Mouse (Mus musculus): ENCODE measurements at regions not wholly inside any gene's neighbourhood (a gene's known extent, or its start where the extent isn't known, plus 50 kb on each side); places are given as distances from the start of the nearest gene placed in this dataset.
A peak's percentile ranks its signal among the peaks of the same experiment; 100 is the strongest.

DNA sequence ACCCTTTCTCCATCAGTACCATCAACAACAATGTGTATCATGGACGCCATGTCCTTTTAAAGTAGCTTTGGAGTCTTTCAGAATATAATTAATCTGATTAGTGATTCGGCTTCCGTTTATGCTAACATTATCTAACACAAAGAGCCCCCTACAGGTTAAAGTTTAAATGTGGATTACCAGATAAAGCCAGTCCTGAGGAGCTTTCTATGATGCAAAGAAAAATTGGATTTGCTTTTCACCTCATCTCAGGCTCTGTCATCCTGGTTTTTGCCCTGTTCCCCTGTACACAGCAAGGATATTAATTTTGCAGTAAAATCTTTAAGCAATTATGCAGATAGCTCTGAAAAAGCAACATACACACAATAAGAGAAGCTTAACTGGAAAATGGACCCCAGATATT is 412.7 kb upstream of the Tbc1d2b start:
- DNase-seq, result no peak

DNA sequence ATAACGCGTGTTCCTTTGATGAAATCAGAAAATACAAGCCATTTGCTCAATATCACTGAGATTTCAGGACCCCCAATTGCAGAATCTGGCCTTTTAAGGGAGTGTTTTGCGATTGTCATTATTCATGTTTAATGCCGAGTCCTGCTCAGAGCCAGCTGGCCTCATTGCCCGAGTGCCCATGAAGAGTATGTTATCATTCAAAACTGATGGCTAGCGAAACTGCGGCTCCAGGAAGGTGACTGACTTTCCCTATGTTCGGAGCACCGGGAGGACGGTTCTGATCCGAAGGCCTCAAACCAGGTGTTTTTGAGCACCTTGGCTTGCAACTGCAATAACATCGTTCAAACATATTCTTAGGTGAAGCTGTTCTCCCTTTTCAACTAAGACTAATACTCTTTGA is 419.5 kb upstream of the Tbc1d2b start:
- DNase-seq, result no peak

DNA sequence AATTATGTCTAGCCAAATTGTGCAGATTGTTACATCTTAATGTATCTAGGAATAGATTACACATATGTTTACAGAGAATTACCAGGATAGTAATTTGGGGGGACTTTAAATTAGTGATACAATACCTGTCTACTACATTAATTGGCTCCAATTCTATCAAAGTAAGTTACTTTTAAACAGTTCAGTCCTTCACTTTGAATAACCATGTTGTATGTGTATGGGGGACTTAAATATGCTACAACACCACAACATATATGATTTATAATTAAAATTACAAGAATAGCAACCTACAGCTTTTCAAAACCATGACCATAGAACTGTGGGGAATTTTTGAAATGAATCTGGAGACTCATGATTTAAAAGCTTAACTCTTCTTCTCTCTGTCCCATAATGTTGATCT is 420.5 kb upstream of the Tbc1d2b start:
- DNase-seq, result no peak

DNA sequence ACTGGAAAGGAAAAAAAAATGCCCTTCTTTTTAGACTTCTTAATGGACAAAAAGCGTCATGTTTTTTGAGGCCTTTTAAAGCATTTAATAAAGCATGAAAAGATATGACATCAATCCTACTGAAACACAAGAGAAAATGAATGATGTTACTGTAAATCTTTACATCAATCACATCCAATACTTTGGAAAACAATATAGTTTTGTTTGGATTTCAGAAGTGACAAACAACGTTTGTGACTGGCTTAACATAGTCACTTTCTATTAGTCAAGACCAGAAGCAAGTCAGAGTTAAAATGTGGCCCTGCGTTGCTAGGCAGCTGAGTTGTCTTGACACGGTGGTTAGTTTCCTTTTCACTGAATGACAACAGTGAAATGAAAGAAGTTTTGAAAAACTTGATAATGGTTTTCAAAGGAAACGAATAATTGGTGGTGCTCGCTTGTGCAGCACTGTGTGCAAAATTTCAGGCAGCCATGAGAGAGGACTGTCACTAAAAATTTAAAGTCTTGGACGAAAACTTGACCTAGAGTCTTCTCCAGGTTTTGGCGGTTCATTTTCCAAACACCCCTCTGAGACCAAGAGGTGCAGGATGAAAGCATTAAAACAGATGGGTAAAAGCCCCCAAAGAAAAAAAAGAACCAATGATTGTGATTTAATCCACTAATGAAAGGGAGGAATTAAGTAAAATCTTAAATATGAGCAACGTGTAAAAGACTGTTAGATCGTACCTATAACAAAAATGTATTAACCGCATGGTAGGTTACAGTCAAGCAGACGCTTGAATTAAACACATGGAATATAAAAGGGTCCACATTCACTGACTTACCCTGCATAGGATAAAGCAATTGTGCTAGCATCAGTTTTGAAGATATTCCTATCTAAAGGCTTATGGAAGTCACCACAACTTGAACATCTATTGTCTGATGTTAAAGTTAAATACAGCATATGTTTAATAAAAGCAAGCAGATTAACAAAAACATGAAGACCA is 421.4 kb upstream of the Tbc1d2b start:
- DNase-seq, result no peak

DNA sequence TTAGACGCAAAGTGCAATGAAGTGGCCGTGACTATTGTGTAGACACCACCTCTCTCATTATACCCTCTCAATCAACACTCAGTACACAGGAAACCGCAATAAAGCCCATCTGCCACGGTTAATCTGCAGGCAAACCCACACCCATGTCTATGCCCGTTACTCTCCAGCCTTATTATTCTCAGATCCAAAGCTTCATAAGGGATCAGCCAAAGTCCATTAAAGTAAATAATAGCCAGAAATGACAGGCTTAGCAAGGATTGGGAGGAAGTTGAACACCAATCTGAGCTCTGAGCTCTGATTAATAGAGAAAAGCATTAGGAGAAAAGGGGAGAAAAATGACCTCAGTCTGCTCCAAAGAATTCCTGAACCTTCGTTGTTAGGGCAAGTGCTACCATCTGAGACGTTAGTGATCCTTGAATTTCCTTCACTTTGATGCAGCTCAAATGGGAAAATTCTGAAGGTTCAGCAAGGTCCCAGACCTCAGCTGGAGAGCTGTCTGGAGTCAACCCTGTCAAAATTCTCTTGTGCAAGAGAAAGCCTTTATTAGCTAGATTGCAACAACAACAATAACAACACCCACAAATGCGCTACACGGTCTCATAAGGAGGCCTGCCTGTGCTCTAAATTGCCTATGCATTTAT is 422.5 kb upstream of the Tbc1d2b start:
- no peak for DNase-seq

DNA sequence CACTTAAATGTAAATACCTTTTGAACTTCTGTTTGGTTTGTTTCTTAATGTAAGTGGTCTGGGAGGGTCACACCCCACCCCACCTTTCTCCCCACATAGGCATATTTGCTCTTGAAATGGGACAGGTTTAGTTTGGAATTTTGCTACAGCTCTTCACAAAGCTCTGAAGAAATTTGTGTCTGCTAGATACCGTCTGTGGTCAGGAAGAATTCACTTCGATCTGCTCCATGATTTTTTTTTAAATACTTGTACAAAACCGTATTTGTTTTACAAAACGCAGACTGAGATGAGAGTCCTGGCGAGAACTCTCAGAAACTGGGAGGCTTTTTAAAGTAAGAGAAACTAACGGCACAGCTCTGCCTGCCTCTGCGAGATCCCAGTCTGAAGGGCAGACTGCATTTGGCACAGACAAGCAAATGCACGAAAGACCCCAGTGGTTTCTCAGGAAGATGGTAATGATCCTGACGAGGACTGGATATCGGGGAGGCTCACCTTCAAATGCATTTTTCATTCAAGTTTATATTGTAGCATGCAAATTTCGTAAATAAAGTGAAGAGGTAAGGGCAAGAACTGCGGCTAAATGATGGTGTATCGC is 423.5 kb upstream of the Tbc1d2b start:
- no peak for DNase-seq

DNA sequence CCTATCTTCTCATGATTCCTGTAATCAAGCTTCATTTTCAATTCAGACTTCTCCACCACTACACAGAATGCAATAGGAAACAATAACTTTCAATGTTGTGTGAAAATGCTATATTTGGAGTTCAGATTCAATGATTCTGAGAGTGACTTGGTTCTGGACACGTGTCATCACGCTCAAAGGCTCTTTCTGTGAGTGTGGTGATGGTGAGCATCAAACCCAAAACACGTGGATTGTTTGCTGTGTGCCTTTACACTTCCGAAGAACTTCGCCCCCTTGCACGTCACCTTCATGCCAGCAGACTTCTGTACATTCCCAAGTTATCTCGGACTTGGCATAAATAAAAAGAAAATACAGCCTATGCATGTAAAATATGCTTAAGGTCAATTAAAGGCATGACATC is 425.1 kb upstream of the Tbc1d2b start:
- DNase-seq, result no peak

DNA sequence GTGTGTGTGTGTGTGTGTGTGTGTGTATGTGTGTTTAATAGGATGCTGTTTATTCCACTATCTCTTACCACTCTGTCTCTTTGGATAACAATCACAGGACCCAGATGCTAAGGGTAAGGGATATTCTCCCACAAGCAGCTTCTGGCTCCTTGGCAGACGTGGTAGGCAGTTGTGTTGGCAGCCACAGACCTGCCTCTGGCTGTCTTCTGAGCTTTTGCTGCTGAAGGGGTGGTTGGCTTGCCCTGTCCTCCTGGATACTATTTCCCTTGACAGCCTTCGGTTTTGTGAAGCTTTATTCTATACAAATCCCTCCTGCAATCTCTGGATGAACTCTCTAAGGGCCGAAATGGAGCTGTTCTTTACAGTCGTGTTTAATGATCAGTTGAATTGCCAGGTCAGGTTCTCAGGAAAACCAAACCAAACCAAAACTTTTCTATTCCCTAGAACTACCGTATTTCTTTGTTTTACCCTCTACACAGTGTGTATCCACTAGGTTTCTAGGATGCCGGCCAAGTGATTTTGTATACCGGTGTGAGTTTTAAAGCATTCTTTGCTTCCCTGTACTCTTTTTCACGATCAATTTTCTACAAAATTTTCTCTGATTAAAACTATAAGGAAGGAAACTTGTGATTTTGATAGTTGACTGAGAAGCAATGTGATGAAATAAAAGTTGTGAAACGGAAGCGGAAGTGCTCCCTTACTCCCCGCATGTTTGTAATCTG is 426.8 kb upstream of the Tbc1d2b start:
- DNase-seq, result no peak

DNA sequence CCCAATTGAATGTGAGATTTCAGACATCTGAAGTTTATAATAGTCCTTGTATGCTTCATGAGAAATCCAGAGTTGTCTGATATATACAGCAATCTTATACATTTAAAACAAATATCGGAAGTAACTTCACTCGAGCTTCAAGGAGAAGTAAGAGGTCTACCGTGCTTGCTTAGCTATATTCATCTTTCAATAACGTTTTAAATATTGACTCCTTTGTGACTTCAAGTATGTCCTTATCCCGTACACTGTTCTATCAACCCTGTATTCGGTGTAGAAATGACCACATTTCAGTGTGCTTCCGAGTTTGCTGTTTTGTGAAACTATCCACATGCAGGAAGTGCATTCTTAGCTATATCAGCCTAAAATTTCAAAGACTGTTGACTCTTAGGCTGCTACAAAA is 427.8 kb upstream of the Tbc1d2b start:
- DNase-seq, result no peak

DNA sequence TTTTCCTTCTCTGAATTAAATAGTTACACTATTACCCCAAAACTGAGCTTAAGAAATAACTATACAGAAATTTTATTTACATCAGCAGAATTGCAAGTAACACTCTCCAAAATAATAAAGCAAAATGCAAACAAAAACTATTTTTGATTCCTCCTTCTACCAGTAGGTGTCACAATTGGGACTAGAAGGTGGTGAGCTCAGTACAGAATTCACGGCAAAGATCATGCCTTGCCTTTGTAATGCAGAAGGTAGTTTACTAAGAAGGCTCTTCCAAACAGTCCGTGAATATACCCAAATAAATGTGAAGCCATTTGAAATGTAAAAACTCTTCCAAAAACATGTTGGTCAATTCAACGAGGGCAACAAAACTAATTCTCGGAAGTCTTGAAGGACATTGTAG is 428.5 kb upstream of the Tbc1d2b start:
- no peak for DNase-seq

DNA sequence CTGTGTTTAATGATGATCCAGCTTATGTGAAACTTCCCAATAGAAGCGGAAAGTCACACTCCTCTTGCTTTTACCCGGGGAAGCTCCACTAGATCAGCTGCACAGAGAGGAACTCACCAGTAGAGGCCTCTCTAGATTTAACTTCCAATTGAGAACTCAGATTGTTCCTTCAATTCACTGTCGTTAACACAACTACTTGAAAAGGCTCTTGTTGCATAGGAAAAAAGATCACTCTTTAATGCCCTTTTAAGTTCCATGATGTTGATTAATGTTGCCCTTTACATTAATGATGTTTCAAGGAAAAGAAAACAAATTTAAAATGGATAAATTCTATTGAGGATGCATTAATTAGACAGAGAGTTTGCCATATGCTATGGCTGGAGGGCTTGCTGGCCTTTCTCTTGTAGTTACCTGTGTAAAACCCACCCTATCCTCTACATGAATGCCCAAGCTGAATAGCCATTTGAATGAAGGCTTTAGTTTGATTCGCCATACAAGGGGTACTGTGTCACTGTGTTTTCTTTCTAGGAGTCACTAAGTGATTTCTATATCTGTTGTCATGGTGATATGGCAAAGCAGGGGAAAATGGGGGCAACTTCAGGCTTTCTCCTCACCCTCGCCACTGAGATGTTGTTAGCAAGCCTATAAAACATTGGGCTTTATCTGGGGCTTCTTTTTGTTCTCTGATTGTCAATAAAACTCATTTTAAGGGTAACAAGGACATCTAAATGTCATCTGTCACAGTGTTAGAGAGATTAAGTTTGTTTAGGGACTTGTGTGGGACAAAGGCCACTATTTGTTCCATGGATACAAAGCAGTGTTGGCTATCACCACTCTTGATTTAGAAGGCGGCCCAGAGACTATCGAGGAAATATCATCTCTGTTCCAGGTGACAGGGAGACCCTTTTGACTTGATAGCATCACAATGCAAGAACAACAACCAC is 429.9 kb upstream of the Tbc1d2b start:
- peak; percentile 6 for DNase-seq

DNA sequence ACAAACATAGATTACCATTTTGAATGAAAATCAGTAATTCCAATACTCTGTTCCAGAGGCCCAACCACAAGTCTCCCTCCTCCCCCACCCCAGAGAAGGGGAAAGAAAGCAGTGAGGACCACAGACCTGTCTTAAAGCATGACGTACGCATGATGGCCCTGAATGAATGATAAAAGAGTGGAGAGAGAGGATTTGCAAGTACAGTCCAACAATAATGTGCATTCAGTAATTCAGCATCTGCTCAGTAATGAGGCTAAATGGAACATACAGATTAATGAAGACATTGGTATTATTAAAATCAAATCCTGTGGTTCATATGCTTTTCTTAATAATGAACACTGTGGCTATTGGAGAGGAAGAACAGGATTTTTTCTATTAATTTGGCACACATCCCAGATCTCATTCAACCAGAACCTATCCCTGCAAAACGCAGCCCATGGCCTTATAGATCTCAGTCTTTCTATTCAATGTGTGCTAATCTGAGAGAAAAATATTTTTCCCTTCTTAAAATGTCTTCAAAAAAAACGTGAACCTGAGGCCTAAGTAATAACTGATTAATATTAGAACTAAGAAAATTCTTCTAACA is 430.7 kb upstream of the Tbc1d2b start:
- no peak for DNase-seq

DNA sequence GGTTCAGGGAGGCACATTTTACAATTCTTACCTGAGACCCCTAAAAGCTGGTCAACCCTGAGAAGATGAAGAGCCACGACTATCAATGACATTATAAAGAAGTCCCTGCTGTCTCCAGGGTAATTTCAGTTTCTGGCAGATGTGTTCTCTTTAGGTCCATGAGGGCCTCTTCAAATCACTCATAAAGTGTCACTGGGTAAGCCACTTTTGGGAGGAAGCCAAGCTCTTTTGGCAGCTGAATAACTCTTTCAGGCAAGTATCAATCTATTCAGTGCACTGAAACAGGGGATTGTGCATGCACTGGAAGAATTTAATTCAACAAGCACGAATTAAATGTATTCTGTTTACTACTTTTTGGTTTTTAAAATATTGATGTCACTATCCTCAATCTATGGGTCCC is 443.1 kb upstream of the Tbc1d2b start:
- DNase-seq, result peak; percentile 16

DNA sequence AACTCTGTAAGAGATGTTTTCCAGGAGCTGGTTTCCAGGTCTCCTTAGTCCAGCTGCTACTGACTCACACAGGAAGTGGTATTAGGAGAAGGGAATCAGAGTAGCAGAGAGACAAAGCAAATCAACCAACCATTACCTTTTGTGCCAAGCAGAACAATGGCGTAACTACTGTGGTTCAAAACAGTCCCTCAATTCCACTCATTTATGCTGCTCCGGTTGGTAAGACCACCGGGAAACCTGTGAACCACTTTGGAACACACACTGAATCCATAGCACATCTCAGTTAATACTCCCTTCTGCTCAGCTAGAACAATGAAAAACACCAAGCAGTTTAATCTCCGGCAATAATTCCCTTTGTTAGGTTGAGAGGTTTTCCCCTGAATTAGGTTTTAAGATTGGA is 460.8 kb upstream of the Tbc1d2b start:
- DNase-seq, result no peak

DNA sequence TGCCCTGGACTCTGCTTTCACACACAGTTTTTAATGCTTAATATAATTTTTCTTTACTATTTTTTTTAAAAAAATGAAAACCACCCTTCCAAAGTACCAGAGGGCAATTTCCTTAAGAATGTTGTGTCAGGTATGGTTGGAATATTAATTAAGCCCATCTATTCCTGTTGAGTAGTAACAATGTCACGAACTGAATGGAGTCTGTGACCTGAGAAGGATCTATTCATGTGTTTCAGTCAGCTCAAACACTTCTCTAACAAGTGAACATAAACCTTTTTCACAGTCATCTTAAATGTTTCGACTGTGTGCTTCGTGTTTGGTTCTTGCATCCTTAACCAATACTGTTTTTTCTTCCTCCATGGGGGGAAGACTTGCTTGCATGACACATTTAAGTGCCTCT is 486.6 kb upstream of the Tbc1d2b start:
- no peak for DNase-seq

DNA sequence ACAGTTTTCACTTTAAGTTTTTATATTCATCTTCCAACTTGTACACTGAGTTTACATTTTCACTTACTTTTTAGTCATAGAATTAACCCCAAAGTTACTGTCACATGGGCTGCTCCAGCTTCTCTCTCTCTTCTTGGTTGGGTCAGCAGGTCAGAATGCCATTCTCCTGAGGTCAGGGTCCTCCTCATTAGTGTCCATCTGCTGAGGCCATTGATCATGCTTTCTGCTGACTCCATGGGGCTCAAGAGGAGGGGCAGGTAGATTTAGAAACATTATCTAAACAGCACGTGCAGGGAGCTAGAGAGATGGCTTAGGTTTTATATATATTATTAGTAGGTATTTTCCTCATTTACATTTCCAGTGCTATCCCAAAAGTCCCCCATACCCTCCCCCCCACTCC is 503.7 kb upstream of the Tbc1d2b start:
- no peak for DNase-seq

DNA sequence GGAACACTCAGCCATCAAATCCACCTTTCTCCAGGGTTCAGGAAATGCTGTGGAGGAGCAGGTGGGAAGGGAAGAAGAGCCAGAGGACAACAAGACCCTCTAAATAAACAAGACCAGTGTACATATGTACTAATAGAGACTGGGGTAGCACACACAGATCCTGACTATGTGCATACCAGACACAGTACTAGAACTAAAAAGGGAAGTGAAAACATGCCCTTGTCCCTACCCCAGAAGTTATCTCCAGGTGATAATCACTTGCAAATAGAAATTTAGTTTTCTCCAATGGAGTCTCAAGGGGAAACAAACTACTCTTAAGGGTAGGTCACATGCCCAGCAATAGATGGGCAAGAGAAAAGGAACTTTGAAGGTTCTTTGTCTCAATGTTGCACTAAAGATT is 518.9 kb upstream of the Tbc1d2b start:
- DNase-seq, result no peak

DNA sequence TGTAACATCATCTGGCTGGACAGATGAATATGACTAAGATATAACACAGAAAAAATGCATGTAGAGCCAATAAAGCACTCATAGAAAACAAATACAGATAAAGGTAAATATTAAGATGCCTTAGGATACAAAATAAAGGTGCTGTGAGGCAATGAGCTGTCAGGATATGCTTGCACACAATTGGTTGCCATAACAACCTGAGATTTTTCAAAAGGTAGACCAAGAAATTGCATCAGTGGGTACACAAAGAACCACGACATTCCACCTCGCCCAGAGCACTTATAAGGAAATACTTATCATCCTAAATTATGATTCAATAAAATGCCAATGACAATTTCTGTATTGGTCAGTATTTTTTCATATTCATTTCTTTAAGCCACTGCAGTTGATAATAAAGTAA is 521.3 kb upstream of the Tbc1d2b start:
- no peak for DNase-seq

DNA sequence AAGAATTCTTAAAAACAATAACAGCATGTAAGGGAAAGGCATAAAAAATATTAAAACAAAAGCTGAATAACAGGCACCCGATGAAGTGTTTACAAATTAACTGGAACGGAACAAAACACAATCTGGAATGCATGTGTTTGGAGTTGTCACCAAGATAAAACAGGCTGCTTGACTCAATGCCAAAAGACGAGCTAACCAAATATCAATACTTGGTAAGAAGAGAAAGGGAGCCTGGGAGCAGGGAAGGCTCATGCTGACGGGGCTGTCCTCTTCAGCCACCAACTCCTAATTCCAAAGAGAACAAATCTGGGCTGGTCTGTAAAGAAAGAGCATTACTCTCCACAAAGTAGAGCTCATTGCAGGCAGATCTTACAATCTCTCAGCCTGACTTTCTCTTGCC is 545.4 kb upstream of the Zic4 start:
- no peak for DNase-seq

DNA sequence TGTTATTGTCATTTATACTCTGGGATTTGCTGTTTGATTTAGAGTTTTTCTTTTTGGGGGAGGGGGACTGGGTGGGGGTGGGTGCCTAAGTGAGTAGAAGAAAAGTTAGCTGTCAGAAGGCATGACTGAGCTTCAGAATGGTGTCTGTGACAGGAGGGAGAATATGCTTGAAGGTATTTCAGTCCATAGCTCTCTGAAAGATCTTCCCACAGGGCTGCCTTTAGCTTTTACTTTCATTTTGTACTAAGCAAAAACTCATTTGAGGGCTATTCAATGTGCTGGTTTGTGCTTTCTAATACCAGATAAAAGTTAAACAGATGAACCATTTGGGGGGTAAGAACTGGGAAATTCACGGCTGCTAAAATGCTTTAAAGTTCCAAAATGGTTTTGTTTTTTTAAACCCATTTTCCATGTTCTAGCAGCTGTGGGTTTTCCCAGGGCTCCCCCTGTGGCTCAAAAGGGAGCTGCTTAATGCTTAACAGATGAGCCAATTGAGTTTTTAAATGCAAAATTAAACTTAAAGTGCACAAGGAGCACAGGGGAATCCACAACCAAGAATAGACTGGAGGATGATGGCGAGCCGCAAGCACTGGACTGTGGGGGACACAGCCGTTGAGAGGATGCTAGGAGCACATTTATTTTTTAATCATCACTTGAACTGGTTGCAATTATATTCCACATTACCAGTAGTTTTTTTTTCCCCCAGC is 538.5 kb upstream of the Zic4 start:
- no peak for DNase-seq

DNA sequence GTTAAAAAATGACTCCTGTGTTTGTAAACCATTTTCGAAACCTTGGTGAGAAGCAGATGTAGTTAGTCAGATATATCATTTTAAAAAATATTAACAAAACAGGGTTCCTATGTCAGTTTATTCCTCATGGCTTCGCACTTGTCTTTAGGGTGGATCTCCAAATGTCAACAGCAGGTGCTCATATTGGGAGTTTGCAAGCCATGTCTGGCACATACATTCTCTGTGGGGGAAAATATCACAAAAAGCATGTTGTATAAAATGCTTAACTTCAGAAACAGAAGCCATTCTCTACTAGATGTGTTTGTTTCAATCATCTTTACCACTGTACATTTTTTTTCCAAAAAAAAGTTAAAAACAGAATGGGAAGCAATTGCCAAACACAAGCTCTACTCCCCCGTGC is 534.7 kb upstream of the Zic4 start:
- DNase-seq, result no peak

All from heart, postnatal 4 days (tissue).